Mouse (Mus musculus) stomach, postnatal 0 days (tissue): ENCODE data around the gene Mecr.

Experiments
- CTCF ChIP-seq: IDR thresholded peaks from 2 replicates; pipeline ENCODE4 v1.5.1; 2016; ENCODE audit warnings: antibody characterized with exemption, low read depth, mild to moderate bottlenecking, moderate library complexity
- EP300 ChIP-seq: optimal IDR thresholded peaks from 2 replicates; pipeline ENCODE3; 2016; ENCODE audit warnings: antibody characterized with exemption

DNA sequence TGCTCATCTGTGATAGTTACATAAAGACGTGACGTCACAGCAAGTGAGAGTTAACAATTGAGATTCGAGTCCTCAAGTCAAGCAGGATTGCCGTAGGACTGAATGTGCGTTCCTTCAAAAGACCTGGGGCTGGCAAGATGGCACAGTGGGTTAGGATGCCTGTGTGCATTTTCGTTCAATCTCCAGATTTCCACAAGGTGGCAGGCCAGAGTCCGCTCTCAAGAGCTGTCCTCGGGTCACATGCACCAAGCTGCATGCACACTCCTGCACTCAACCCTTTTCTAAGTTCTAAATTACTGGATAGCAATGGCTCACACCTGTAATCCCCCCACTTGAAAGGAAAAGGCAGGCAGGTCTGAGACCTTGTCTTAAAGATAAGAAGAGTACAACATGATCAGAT, 61.2 kb downstream of the Mecr start:
- TF ChIP-seq EP300: no peak
- TF ChIP-seq CTCF: peak; percentile 82
